Mouse (Mus musculus) small intestine, adult 2 months (tissue): Measurements from ENCODE around the gene Ccna2.

Source experiments
- CTCF ChIP-seq: fragments of 200-500 bp; IDR thresholded peaks from 2 replicates; pipeline ENCODE4 v1.5.1; 2012; ENCODE audit warnings: low read depth, mild to moderate bottlenecking, control low read depth, inconsistent platforms, low read length, moderate library complexity, mixed read lengths; ENCODE audit not compliant: insufficient replicate concordance, insufficient read length; ENCODE audit errors: extremely low read depth
- POLR2A ChIP-seq: fragments of 200-500 bp; IDR thresholded peaks from 2 replicates; pipeline ENCODE4 v1.6.1; 2012; ENCODE audit warnings: low read depth, mild to moderate bottlenecking, control low read depth, inconsistent platforms, low read length, moderate library complexity

- TF ChIP-seq POLR2A (no peak), CTCF (no peak)
Observed at GRCm38 (mm10) chr3:36571361-36571826, 556 bp downstream of the Ccna2 start.
